Mouse (Mus musculus): ENCODE results near the gene 1700088E04Rik. TPM values are rescaled to one million over a fixed set of nuclear protein-coding genes. Genes with fewer than 3 reads are reported as not detected.

Gene 1700088E04Rik
- total RNA-seq, 2 experiments from 2014 or later: 8.9 to 9.3 TPM

DNA sequence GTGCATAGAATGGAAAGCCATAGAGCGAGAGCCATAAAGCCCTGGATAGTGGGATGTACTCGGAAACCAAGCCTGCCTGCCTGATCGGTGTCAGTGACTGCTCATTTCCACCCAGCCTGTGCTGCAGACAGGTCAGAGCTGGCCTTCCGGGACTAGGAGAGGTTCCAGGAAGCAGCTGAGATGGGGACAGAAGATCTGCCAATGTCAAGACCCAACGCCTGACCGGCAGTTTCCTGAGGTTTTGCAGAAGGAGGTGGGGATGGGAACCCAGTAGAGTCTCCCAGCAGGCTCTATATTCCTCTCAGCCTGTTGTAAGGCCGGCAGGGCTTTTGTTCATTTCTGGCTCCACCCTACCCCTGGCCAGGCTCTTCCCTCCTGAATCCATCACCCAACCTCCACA is 42.2 kb downstream of the 1700088E04Rik start:
- no peak for DNase-seq

DNA sequence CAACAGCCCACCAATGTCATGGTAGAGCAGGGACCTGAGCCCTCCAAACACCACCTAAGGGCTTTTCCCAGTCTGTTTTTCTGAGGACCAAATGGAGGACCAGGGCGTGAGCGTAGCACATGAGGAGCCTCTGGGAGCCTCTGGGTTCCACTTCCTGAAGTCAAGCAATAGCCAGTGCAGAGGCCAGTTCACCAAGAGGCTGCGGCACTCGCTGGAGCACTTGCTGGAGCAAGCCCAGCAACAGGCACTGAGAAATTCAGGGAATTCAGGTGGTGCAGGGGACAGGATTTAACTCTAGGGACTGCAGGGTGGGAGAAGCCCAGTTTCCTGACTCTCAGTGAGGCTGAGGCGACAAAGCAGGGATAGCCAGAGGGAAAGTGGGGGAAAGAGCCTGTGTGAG is 42.8 kb downstream of the 1700088E04Rik start:
- no peak for DNase-seq

DNA sequence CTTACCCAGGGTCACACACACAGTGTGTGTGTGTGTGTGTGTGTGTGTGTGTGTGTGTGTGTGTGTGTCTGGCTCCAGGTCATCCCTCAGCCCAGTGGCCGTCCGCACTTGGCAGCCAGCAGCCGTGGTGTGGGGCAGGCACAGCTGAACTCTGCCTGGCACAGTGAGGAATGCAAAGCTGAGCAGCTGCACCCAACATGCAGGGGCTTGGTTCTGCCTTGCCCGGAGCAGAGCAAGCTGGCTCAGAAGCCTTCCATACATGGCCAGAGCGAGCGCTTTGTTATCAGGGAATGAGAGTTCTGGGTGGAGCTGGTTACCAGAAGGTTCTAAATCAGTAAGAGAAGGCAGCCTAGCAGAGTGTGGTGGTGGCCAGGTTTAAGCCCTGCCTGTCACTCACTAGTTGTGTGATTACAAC is 43.4 kb downstream of the 1700088E04Rik start:
- peak; percentile 63 to 70 for DNase-seq

DNA sequence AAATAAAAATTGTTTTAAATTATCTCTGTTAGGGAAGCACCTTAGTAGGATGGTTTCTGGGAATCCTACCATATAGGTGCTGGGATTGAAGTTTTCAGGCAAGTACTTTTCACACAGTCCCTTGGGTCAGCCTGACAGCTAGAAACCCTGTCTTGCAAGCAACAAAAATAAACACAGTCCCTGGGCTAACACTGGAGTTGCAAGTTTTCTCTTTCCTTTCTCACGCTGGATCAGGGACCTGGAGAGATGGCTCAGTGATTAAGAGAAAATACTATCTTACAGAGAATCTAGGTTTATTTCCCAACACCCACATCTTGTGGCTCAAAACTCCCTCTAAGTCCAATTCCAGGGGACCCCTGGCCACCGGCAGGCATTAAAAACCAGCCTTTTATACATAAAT is 43.9 kb downstream of the 1700088E04Rik start:
- no peak for DNase-seq

DNA sequence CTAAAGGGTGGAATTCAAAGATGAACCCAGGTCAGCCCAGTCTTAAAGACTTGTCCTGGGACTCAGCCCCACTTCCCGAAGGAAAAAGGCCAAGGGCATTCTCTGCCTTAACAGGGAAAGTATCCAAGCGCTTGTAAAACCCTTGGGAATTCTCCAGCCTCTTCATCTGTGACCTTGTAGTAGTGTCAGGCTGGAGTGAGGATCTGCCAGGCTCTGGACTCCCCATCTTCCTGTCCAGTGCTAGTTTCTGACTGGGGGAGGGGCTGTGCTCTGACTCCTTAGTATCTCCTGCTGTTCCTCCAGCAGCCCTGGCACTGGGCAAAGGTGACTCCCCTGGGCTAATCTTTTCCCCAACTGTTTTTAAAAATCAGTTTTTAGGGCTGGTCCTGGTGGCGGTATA is 44.5 kb downstream of the 1700088E04Rik start:
- no peak for DNase-seq

DNA sequence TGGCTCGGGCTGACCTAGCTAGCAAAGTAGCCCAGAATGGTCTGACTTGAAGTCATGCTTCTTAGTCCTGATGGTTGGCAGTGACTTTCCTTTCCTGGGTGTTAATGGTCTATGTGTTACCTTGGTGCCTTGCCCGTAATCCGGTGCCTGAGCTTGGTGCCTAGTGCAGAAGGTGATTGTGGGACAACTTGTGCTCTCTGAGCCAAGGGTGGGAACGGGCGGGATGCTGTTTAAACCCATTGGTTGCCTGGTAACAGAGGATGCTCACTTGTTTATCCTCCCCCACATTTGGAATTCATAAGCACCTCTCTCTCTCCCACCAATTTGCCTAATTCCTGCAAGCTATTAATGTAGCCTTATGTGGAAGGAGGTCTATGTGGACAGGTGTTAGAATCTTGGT is 45.6 kb downstream of the 1700088E04Rik start:
- DNase-seq: no peak

DNA sequence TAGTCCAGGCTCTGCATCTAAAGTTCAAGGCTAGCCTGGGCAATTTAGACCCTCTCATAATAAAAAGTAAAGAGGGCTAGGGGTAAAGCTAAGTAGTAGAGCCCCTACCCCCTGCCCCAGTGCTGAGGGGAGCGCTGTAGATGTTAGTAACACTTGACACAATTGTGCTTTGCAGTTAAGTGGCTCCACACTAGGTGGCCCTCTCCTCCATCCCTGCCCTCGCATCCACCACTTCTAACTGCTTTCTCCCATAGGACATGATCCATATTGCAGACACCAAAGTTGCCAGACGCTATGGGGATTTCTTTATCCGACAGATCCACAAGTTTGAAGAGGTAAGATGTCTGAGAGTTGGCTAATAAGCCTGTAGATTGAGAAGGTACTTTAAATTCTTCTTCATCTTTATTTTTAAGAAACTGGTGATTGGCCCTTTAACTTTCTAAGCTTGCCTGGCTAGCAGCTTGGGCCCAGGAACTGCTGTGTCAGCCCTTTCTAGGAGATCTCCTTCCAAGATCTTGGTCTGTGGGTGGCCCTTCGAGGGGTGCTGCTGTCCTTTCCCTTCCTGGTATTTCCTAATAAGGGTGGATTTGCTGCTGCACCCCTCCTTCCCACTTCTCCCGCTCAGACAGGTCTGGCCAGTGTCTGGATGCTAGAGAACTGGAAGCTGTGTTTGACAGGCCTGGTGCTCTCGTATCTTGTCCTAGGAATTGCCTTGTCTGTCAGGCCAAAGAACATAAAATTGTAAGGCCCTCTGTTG is 47.8 kb downstream of the 1700088E04Rik start:
- DNase-seq: peak in 1 of 2 experiments; percentile 35

DNA sequence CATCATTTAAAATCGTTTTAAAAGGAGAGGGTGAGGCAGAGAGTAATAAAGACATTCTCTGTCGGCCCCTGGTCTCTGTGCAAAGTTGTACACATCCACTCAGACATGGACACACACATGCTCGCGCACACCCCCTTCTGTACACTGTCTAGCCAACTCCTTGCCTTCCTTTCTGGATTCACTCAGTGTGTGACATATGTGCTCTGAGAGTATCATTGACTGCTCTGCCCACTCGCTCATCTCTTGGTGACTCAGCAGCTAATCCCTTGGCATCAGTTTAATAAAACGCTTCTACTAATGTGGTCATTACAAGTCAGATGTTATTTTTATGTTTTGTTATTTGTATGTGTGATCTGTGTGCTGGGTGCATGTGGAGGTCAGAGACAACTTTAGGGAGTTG is 48.8 kb downstream of the 1700088E04Rik start:
- DNase-seq: peak in 1 of 2 experiments; percentile 26

DNA sequence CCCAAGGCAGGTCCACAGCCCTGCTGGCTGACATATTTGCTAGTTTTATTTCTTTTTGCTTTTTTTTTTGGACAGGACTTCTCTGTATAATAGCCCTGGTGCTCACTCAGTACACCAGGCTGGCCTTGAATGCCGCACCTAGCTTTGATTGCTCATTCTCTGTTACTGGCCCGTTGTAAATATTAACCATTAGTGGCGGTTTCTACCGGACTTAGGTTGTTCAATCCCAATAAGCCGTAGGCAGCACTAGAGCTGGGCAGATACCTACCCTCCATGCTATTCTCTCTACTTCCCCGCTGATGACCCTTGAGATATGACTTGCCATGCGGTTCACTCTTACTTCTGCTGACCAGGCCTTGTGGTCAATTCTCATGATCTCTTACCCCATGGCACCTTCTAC is 61.5 kb downstream of the 1700088E04Rik start:
- no peak for DNase-seq

Other genes with a start within 250 kb of the 1700088E04Rik start
- gene Gm49510, start 241.6 kb downstream of the 1700088E04Rik start, total RNA-seq (2021): under 1 TPM in 1 of 2 experiments, not detected in 1; 0.33 TPM
- 10 to 100 TPM; 32.0 to 33.3 TPM for gene Sh3bp1, start 241.5 kb downstream of the 1700088E04Rik start, total RNA-seq (2021)
- gene Pdxp, start 227.3 kb downstream of the 1700088E04Rik start, total RNA-seq (2021): 100 to 1,000 TPM; 171 to 176 TPM
- 10 to 100 TPM; 18.2 to 19.2 TPM for gene Lgals1, start 214.5 kb downstream of the 1700088E04Rik start, total RNA-seq (2021)
- gene Nol12, start 206.3 kb downstream of the 1700088E04Rik start, total RNA-seq (2021): 10 to 100 TPM; 36.7 to 39.5 TPM
- 10 to 100 TPM in 1 of 2 experiments, 1 to 10 TPM in 1; 7.7 to 12.7 TPM for gene Triobp, start 193.5 kb downstream of the 1700088E04Rik start, total RNA-seq (2021)
- gene H1f0, start 112.8 kb downstream of the 1700088E04Rik start, total RNA-seq (2021): 10 to 100 TPM; 88.9 to 89.5 TPM
- gene Galr3, start 99.4 kb downstream of the 1700088E04Rik start, total RNA-seq (2021): not detected
- 10 to 100 TPM; 17.6 to 20.7 TPM for gene Ankrd54, start 78.4 kb downstream of the 1700088E04Rik start, total RNA-seq (2021)
- gene Eif3l, start 66.1 kb downstream of the 1700088E04Rik start, total RNA-seq (2021): 10 to 100 TPM; 69.4 to 74.8 TPM
- 10 to 100 TPM; 33.1 to 34.5 TPM for gene Micall1, start 32.4 kb downstream of the 1700088E04Rik start, total RNA-seq (2021)
- gene Polr2f, start 244 bp downstream of the 1700088E04Rik start, total RNA-seq (2021): 100 to 1,000 TPM in 1 of 2 experiments, 10 to 100 TPM in 1; 98.9 to 101 TPM
- 10 to 100 TPM; 28.9 to 31.6 TPM for gene Sox10, start 24.0 kb upstream of the 1700088E04Rik start, total RNA-seq (2021)
- gene Pick1, start 87.9 kb upstream of the 1700088E04Rik start, total RNA-seq (2021): 10 to 100 TPM; 43.9 to 48.3 TPM
- under 1 TPM; 0.50 to 0.99 TPM for gene Gm49486, start 88.1 kb upstream of the 1700088E04Rik start, total RNA-seq (2021)
- gene Slc16a8, start 113.5 kb upstream of the 1700088E04Rik start, total RNA-seq (2021): under 1 TPM in 1 of 2 experiments, not detected in 1; 0.30 TPM
- gene Baiap2l2, start 144.3 kb upstream of the 1700088E04Rik start, total RNA-seq (2021): 1 to 10 TPM; 1.8 to 2.6 TPM
- 10 to 100 TPM; 22.3 to 23.1 TPM for gene Pla2g6, start 187.1 kb upstream of the 1700088E04Rik start, total RNA-seq (2021)
- gene Maff, start 205.4 kb upstream of the 1700088E04Rik start, total RNA-seq (2021): 1 to 10 TPM; 1.4 to 2.3 TPM

Data from layer of hippocampus, postnatal 36 days (tissue).